Mouse (Mus musculus) brain, embryonic 14.5 days (tissue): Measurements from ENCODE around the gene Spata6.

Source experiments
- CTCF ChIP-seq: fragments of 200-500 bp; IDR thresholded peaks from 2 replicates; pipeline ENCODE4 v1.5.1; 2012; ENCODE audit warnings: inconsistent platforms, mild to moderate bottlenecking, moderate library complexity, borderline replicate concordance; ENCODE audit not compliant: insufficient read depth, insufficient read length; ENCODE audit errors: extremely low read depth
- POLR2A ChIP-seq: fragments of 200-500 bp; IDR thresholded peaks from 2 replicates; pipeline ENCODE4 v1.6.1; 2012; ENCODE audit warnings: mild to moderate bottlenecking, inconsistent platforms, borderline replicate concordance; ENCODE audit not compliant: poor library complexity, insufficient read depth, insufficient read length, severe bottlenecking; ENCODE audit errors: extremely low read depth

DNA sequence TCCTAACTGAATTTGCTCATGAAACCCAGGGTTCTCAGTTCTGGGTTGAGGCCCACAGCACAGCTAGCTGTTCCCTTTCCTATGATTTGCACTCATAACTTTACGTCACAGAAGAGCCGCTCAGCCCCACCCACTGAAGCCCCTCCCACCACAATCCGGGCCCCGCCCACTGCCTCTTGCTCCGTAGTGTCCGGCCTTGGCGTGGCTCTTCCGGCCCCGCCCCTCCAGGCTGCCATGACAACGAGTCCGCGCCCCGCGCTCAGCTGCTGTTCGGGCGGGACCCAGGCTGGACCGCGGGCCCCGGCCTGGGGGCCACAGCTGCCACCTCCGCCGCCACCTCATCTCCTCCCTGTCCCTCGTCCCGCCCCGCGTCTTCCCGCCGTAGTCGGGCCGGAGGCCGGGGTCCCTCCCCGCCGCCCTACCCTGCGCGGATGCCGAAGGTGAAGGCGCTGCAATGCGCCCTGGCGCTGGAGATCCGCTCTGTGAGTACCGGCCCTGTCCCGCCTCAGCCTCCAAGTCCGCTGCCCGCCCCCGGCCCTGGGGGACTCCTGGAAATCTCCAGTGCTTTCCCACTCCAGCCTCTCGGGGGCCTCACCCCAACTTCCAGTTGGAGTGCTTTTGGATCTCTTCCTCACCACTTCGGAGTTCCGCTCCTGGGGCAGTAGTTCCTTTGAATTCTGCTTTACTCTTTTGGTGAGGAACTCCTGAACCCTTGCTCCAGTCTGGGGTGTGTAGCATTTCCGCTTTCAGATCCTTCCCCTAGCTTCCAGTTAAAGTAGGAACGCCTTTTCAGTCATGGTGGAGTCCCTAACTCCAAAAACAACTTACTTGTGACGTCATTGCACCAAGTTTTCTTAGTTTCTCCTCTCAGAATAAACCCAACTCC lies at the start of gene Spata6:
- TF ChIP-seq CTCF = no peak
- TF ChIP-seq POLR2A = no peak
